Mouse (Mus musculus): ENCODE measurements around the gene Ldah. TPM values are rescaled to one million over a fixed set of nuclear protein-coding genes. Genes with fewer than 3 reads are reported as not detected.

Gene Ldah
- polyA plus RNA-seq, 1 experiment, result not detected

- Histone ChIP-seq H3K4me1 (ENCODE audit: control insufficient read depth, insufficient read depth, low read length) (peaks cover 12% of the 10 kb centered on the region), H3K4me3 (ENCODE audit: insufficient read depth, low read depth, low read length) (no peak overlapping the region), H3K27ac (ENCODE audit: insufficient read depth, low read depth, low read length) (no peak overlapping the region)
- 55% methylated on average over 6 of the region's 6 CpGs for WGBS
- TF ChIP-seq CTCF (IDR thresholded peaks at IDR 0.05; ENCODE audit: insufficient read depth, low read depth, low read length), result no peak
- TF ChIP-seq POLR2A (IDR thresholded peaks at IDR 0.05; ENCODE audit: insufficient read depth, low read depth, low read length), result no peak
Measured at GRCm38 (mm10) chr12:8295307-8295913, 87.5 kb downstream of the Ldah start.

- 90% methylated on average over 2 of the region's 2 CpGs for WGBS
- no peak overlapping the region for H3K4me3 ChIP-seq (ENCODE audit: insufficient read depth, low read depth, low read length)
- H3K4me1 ChIP-seq (ENCODE audit: control insufficient read depth, insufficient read depth, low read length), result peaks cover 12% of the 10 kb centered on the region
- H3K27ac ChIP-seq (ENCODE audit: insufficient read depth, low read depth, low read length), result no peak overlapping the region
- TF ChIP-seq POLR2A (IDR thresholded peaks at IDR 0.05; ENCODE audit: insufficient read depth, low read depth, low read length) (no peak), CTCF (IDR thresholded peaks at IDR 0.05; ENCODE audit: insufficient read depth, low read depth, low read length) (no peak)
Measured at GRCm38 (mm10) chr12:8296154-8296553, 88.2 kb downstream of the Ldah start.

GRCm38 (mm10) chr12:8297586-8298214, 89.8 kb downstream of the Ldah start:
- Histone ChIP-seq H3K27ac (ENCODE audit: insufficient read depth, low read depth, low read length) (no peak overlapping the region), H3K4me3 (ENCODE audit: insufficient read depth, low read depth, low read length) (peak overlapping the region; percentile 35), H3K4me1 (ENCODE audit: control insufficient read depth, insufficient read depth, low read length) (peaks cover 21% of the 10 kb centered on the region)
- 6% methylated on average over 34 of the region's 34 CpGs for WGBS
- TF ChIP-seq POLR2A (IDR thresholded peaks at IDR 0.05; ENCODE audit: insufficient read depth, low read depth, low read length) (no peak), CTCF (IDR thresholded peaks at IDR 0.05; ENCODE audit: insufficient read depth, low read depth, low read length) (no peak)

- Histone ChIP-seq H3K27ac (ENCODE audit: insufficient read depth, low read depth, low read length) (no peak overlapping the region), H3K4me3 (ENCODE audit: insufficient read depth, low read depth, low read length) (peak overlapping the region; percentile 35), H3K4me1 (ENCODE audit: control insufficient read depth, insufficient read depth, low read length) (peaks cover 21% of the 10 kb centered on the region)
- 4% methylated on average over 85 of the region's 85 CpGs for WGBS
- TF ChIP-seq POLR2A (IDR thresholded peaks at IDR 0.05; ENCODE audit: insufficient read depth, low read depth, low read length) (no peak), CTCF (IDR thresholded peaks at IDR 0.05; ENCODE audit: insufficient read depth, low read depth, low read length) (no peak)
Measured at GRCm38 (mm10) chr12:8298361-8299142, 90.6 kb downstream of the Ldah start.

- TF ChIP-seq POLR2A (IDR thresholded peaks at IDR 0.05; ENCODE audit: insufficient read depth, low read depth, low read length) (no peak), CTCF (IDR thresholded peaks at IDR 0.05; ENCODE audit: insufficient read depth, low read depth, low read length) (no peak)
- H3K4me3 ChIP-seq (ENCODE audit: insufficient read depth, low read depth, low read length), result no peak overlapping the region
- peaks cover 21% of the 10 kb centered on the region for H3K4me1 ChIP-seq (ENCODE audit: control insufficient read depth, insufficient read depth, low read length)
- no peak overlapping the region for H3K27ac ChIP-seq (ENCODE audit: insufficient read depth, low read depth, low read length)
- 21% methylated on average over 34 of the region's 34 CpGs for WGBS
Measured at GRCm38 (mm10) chr12:8299143-8300110, 91.5 kb downstream of the Ldah start.

- peaks cover 21% of the 10 kb centered on the region for H3K4me1 ChIP-seq (ENCODE audit: control insufficient read depth, insufficient read depth, low read length)
- whole genome bisulfite sequencing, result 82% methylated on average over 10 of the region's 10 CpGs
- H3K27ac ChIP-seq (ENCODE audit: insufficient read depth, low read depth, low read length), result no peak overlapping the region
- no peak overlapping the region for H3K4me3 ChIP-seq (ENCODE audit: insufficient read depth, low read depth, low read length)
- TF ChIP-seq POLR2A (IDR thresholded peaks at IDR 0.05; ENCODE audit: insufficient read depth, low read depth, low read length) (no peak), CTCF (IDR thresholded peaks at IDR 0.05; ENCODE audit: insufficient read depth, low read depth, low read length) (no peak)
Measured at GRCm38 (mm10) chr12:8300111-8300480, 92.2 kb downstream of the Ldah start.

GRCm38 (mm10) chr12:8300521-8300920, 92.6 kb downstream of the Ldah start:
- Histone ChIP-seq H3K4me1 (ENCODE audit: control insufficient read depth, insufficient read depth, low read length) (peaks cover 21% of the 10 kb centered on the region), H3K27ac (ENCODE audit: insufficient read depth, low read depth, low read length) (no peak overlapping the region), H3K4me3 (ENCODE audit: insufficient read depth, low read depth, low read length) (no peak overlapping the region)
- whole genome bisulfite sequencing, result 87% methylated on average over 5 of the region's 5 CpGs
- TF ChIP-seq POLR2A (IDR thresholded peaks at IDR 0.05; ENCODE audit: insufficient read depth, low read depth, low read length) (no peak), CTCF (IDR thresholded peaks at IDR 0.05; ENCODE audit: insufficient read depth, low read depth, low read length) (no peak)

GRCm38 (mm10) chr12:8301011-8301814, 93.3 kb downstream of the Ldah start:
- H3K4me1 ChIP-seq (ENCODE audit: control insufficient read depth, insufficient read depth, low read length), result peaks cover 21% of the 10 kb centered on the region
- no peak overlapping the region for H3K27ac ChIP-seq (ENCODE audit: insufficient read depth, low read depth, low read length)
- peak overlapping the region; percentile 44 for H3K4me3 ChIP-seq (ENCODE audit: insufficient read depth, low read depth, low read length)
- no peak for TF ChIP-seq POLR2A (IDR thresholded peaks at IDR 0.05; ENCODE audit: insufficient read depth, low read depth, low read length)
- TF ChIP-seq CTCF (IDR thresholded peaks at IDR 0.05; ENCODE audit: insufficient read depth, low read depth, low read length), result no peak
- WGBS, result 12% methylated on average over 46 of the region's 46 CpGs

All from olfactory bulb, adult 2 months (tissue).